Mouse (Mus musculus) frontal cortex, postnatal 10 days (tissue): ENCODE results near the gene Sbno2.

ENCODE experiments used
- DNase-seq, 2 experiments: peaks; one replicate each; pipeline ENCODE4 v3.0.0; 2022; ENCODE audit warnings: low spot score in 2 of 2, mixed read lengths in 1 of 2

The Sbno2 gene

DNA sequence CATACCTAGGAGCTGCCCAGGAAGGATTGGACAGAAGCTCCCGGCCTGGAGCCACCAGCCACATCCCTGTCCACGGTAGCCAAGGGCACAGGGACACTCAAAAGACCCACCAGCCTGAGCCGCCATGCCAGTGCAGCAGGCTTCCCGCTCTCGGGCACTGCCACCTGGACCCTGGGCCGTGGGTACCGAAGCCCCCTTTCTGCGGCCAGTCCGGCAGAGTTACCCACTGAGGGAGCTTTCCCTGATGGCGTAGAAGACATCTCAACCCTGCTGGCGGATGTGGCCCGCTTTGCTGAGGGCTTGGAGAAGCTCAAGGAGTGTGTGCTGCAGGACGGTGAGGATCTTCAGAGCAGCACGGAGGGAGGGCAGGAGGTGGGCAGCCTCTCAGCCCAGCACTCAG is 87.6 kb downstream of the Sbno2 start:
- DNase-seq = no peak

DNA sequence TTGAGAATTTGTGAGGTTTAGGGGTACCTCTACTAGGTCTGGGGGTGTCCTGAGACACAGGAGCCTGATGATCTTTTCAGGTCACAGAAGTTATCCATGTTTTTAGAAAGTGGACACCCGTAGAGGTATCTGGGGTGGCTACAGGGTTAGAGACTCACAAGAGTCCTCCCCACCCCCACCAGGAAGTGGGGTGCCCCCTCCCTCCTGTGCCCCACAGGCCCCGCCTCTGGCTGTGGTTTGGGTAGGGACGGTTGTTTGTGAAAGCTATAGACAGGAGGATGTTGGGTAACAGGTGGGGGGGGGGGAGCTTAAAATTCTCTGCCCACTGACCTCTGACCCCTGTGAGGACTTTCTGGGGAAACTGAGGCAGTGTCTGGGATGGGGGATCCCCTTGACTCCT is 88.0 kb downstream of the Sbno2 start:
- DNase-seq = peak in 1 of 2 experiments; percentile 54

DNA sequence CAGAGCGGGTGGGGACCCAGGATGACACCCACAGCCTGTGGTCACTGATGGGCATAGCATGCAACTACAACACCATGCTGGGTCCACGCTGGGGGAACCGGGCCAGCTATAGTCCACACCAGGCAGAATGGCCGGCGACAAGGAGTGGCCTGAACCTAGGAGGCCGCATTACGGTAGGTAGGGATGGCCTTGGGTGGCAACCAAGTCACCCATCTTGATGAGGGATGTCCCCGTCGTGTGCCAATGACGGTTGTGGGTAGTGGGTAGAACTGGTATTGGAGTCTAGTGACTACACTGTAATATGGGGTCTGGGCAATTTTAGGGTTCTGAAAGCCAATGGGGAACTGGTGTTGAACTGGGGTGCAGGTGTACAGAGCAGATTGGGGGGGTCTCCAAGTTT is 88.4 kb downstream of the Sbno2 start:
- DNase-seq = no peak

DNA sequence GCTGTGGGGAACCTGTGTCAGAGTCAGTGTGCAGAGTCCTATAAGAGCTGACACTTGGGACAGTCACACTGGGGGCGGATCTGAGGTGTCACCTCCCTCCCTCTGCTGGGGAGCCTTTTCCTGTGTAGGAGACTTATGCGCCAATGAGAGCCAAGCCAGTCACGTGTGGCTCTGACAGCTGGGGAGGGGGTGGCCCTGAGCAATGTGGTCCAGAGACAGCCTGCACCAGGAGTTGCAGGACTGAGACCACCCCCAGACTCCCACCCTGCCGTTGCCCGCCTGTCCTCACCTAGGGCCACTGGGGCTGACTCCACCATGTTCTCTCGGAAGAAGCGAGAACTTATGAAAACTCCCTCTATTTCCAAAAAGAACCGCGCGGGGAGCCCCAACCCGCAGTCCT is 88.9 kb downstream of the Sbno2 start, which contains the start of gene Arhgap45:
Gene Arhgap45, plus strand, starts transcription at position 143 of the 400 bp plus-strand sequence.
- DNase-seq = peak in 1 of 2 experiments; percentile 60

DNA sequence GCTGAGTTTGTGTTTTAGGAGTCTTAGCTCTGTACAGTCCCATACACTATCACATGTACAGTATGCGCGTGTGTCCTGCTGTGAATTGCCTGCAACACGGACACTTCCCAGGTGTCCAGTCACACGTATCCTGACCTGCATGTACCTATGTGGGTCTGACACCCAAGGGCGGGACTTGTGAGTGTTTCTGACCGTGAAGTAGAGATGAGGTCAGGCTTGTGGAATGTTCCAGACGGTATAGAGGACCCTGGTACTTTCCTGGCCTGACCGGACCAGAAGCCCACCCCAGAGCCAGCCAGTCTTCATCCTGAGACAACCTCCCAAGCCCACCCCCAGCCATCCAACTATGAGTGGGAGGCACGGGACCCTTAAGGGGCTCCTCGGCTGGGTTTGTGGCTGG is 89.8 kb downstream of the Sbno2 start:
- DNase-seq = no peak

DNA sequence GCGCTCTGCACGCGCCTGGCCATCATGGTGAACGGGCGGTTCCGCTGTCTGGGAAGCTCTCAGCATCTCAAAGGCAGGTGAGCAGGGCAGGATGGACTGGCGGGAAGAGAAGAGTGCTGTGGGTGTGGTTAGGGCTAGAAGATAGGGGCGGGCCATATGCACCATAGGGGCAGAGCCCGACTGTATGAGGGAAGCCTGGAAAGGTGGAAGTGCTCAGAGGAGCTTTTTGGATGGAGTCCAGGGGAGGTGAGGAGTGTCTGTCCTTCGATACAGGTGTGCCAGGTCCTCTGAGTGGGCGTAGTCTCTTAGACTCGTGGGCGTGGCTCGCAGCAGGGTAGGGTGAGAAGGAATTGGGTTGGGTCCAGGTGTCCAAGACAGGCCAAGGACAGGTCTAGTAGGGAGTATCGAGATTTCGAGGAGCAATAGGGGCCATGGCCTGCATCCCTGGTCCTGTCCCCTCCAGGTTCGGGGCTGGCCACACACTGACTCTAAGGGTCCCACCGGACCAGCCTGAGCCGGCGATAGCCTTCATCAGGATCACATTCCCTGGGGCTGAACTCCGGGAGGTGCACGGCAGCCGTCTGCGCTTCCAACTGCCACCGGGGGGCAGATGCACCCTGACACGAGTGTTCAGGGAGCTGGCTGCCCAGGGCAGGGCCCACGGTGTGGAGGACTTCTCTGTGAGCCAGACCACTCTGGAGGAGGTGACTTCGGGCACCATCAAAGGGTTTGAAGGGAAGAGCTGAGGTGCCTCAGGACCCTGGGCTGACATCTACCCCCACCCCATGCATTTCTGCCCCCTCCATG is 90.7 kb downstream of the Sbno2 start:
- no peak for DNase-seq

DNA sequence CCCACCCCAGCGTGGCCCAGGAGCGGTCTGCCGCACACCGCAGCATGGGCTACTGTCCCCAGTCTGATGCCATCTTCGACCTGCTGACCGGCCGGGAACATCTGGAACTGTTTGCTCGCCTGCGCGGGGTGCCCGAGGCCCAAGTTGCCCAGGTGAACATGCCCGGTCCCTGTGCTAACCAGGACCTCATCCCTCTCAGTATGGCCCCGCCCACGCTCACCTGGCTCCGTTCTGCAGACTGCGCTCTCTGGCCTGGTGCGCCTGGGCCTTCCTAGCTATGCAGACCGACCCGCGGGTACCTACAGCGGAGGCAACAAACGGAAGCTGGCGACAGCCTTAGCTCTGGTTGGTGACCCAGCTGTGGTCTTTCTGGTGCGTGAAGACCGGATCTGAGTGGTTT is 91.8 kb downstream of the Sbno2 start:
- no peak for DNase-seq

DNA sequence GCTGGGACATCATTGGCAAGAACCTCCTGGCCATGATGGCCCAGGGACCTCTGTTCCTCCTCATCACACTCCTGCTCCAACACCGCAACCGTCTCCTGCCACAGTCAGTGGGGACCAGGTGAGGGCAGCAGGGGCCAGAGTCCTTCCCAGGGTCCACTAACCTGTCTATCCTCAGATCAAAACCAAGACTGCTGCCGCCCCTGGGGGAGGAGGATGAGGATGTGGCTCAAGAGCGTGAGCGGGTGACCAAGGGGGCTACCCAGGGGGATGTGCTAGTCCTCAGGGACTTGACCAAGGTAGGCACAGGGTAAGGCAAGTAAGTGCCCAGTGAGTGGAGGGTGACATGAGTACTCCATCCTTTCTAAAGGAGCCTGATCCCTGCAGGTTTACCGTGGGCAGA is 93.6 kb downstream of the Sbno2 start:
- no peak for DNase-seq
